Mouse (Mus musculus): ENCODE results near the gene Prmt9.

Prmt9 gene

DNA sequence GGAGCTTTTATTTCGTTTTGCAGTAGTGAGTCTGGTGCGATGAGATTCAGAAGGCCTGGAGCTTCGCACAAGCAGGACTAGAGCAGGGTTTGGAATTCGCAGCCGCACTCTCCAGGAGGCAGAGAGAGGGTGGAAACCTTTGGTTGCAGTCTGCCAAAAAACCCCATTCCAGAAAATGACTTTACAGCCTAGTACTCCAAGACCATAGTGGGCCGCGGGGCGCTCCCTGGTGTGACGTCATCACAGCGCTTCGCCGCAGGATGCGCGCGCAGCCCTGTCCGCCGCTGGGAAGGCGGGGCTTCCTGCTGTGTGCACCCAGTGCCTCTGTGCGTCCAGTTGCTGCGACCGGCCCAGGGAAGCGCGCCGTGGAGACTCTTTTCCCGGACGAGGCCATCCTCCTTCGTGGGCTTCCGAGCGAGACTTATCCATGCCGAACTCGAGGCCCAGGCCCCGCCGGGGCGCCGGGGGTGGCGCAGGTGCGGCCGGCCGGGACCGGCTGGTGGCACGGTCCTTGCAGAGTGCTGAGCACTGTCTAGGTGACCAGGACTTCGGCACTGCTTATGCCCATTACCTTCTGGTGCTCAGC is at the start of gene Prmt9:
Gene Prmt9, plus strand, starts transcription at position 277 of the 586 bp plus-strand sequence.
- peak; percentile 92 for DNase-seq (ENCODE audit: low read depth, low spot score)

DNA sequence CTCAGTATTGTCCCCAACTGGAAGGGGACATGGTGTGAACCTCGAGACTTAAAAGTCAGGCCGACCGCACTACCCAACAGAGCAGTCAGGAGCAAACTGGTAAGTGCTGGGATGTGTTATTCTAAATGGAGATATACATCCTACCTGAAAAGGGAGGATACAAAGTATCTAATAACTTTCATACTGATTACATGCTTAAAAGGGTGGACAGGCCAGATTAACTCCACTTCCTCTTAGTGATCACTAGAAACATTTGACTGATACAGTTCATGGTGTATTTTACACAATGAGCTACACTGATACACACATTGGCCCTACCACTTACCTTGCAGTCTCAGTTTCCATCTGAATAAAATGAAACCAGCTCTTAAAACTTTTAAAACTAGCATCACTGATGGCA is 48.9 kb upstream of the Prmt9 start:
- DNase-seq (ENCODE audit: low read depth, low spot score), result no peak

DNA sequence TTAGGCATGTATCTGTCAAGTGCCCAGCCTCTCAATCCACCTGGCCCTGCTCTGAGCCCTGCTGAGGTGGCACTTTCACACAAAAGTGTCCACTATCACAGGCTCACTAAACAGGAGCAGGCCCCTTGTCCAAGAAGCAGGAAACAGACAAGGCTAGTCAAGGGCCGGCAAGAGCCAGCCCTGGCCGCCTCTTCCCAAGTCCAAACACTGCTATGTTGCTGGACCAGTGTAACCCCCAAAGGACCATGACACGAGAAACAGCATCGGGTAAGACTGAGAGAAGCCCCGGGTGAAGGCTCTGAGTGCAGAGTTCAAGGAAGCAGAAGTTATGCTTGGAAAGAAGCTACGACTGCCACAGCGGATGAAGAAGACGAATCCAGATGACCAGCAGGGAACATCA is 48.1 kb upstream of the Prmt9 start:
- no peak for DNase-seq (ENCODE audit: low read depth, low spot score)

DNA sequence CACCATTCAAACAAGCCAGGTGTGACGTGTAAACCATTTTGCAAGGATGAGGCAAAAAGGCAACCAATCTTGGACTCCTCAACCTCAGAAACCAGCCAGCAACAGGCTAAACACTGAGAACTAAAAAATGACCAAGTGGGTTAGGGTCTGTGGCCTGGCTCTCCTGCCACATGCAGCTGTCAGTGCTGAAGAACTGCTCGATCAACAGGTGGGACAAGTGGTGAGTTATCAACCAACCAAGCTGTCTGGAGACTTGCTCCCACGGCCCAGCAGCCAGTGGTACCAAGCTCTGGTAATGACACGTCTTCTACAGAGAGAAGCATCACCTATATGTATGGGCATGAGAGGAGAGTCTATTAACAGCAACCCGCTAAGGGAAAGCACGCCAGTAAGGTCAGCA is 46.6 kb upstream of the Prmt9 start:
- DNase-seq (ENCODE audit: low read depth, low spot score), result no peak

DNA sequence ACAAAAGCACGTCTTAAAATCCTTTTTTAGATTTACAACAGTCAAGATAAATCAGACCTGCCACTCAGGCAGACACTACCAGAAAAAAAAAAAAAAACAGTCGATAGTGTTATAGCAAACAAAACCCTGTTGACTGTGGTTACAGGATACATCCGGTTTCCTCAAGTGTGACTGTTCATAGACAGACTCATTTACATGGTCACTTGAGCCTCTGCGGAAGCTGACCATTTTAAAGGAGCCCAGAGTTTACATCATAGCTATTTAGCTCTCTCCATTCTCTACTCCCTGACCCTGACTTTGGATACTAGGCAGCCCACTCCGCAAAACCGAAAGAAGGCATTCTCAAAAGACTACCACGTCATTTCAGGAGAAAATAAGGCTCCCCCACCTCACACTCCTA is 42.7 kb upstream of the Prmt9 start:
- DNase-seq (ENCODE audit: low read depth, low spot score), result no peak

DNA sequence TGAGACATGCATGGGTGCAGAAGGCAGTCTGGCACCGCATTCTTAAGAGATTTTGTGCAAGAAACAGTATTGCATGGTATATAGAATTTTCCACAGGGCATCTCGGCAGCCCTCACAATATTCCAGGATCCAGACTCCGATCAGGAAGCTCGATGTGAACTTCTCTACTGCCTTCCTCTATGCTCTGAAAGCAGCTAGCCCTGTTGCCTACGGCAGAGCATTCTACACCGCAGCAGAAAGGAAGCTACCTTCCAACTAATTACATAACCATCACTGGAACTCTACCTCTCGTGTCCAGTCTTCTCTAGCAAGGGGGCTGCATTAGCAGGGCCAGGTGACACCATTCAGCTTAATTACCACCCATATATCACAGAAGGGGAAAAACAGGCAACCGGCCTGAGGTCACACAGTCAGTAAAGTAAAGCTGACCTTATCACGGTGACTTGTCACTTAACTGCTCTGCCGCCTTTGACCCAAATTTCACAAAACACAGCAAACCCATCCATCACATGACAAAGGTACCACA is 41.6 kb upstream of the Prmt9 start:
- no peak for DNase-seq (ENCODE audit: low read depth, low spot score)

DNA sequence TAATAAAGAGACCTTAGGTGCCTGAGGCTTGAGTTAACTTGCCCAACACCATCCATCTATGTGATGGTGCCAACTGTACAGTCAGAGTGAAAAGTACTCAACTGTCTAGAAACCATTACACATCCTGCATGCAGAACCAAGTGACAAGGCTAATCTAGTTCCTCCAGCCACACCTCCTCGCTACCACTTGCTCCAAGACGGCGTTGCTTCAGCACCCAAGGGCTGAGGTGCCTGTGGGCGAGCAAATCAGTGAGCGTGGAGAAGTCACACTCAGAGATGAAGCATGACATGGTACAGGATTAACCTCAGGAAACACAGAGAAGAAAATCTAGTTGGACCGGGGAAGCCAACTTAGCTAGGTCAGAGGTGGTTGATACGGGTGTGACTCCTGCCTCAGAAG is 40.2 kb upstream of the Prmt9 start:
- DNase-seq (ENCODE audit: low read depth, low spot score), result no peak

DNA sequence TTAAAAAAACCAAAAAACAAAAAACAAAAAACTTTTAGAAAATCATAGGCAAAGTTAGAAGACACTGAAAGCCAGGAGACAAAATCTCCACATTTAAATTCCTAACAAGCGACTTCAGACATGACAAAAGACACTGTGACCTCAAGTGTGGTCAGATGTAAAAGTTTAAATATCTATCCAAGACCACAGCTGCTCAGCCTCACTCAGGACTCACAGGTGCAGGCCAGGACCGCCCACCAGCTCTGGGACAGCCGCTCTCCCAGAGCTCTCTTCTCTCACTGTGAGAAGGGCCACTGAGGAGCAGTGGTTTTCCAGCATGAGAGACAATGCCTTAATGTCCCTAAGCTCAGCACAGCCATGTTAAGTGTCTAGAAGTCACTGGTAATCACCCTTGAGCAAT is 38.8 kb upstream of the Prmt9 start:
- no peak for DNase-seq (ENCODE audit: low read depth, low spot score)

DNA sequence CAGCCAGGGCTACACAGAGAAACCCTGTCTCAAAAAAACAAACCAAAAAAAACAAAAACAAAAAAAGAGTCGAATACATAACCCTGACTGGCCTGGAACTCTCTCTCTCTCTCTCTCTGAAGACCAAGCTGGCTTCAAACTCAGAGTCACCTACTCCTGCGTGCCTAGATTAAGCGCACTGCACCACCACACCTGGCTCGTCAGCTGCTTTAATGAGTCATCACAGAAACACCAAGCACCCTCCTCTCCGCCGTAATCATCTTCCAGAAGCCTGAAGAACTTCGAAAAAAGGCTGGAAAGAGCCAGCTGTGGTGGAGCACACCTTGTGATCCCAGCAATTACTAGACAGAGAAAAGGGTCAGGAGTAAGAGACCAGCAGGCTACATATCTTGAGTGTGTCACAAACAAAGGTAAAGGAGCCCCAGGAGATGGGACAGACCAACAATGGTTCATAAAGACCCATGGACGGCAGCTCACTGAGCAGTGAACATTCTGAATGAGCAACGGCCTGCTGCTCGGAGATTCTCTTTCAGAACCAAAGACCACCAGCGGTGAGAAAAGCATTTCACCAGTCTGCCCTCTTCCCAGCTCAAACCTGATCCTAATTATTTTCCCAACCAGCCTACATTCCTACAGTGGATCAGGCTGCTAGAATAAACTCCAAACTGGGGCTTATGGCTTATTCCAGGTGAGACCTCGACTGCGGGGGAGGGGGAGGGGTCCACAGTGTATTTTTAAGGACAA is 37.3 kb upstream of the Prmt9 start:
- DNase-seq (ENCODE audit: low read depth, low spot score), result peak; percentile 48

DNA sequence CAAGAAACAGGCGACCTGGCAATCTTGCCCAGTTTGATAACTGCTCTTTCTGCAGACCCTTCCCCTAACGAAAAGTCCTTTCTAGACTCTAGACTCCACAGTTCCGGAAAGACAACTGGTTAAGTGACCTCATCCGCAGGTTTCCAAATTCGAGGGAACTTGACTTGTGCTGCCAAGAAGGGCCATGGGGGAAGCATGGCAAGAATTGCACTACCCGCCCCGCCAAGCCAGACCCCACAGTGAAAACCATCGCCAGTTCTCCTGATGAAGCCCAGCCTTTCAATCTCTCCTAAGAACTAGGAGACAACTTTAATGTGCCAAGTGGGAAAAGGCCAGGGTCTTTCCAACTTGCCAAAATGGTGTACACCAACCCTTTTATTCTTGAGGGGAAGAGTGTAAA is 34.0 kb upstream of the Prmt9 start:
- no peak for DNase-seq (ENCODE audit: low read depth, low spot score)

DNA sequence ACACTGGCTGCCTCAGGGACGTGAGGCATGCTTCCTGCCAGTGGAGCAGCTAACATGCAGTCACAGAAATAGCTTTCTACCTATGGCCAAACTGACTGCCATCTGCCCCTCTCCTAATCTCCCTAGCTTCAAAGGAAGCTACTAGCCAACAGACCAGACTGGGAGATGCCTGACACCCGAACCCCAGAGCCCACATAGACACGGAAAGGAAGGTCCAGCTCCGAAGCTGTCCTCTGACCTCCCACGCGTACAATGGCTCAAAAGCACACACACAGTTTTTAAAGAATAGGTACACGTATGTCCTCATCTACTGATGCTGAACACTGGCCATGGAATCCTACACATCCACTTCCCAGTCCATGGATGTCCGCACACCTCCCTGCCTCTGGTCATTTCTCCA is 33.4 kb upstream of the Prmt9 start:
- no peak for DNase-seq (ENCODE audit: low read depth, low spot score)

DNA sequence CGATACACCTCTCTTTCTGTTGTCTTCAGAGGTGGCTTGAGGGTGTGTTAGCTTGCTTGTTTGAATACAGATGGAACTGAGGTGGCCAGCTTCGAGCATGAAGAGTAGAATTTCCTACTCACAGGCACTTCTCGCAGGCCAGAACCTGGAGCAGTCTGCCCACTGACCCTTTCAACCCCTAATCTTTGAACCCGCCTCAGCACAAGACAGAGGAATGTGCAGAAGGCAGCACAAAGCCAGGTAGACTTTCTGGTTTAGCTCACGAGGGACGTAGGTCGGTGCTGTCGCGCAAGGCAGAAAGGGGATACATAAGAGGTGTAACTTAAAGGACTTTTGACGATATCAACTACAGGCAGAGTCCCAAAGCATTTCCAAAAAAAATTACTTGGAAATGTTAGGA is 32.4 kb upstream of the Prmt9 start:
- peak; percentile 29 for DNase-seq (ENCODE audit: low read depth, low spot score)

DNA sequence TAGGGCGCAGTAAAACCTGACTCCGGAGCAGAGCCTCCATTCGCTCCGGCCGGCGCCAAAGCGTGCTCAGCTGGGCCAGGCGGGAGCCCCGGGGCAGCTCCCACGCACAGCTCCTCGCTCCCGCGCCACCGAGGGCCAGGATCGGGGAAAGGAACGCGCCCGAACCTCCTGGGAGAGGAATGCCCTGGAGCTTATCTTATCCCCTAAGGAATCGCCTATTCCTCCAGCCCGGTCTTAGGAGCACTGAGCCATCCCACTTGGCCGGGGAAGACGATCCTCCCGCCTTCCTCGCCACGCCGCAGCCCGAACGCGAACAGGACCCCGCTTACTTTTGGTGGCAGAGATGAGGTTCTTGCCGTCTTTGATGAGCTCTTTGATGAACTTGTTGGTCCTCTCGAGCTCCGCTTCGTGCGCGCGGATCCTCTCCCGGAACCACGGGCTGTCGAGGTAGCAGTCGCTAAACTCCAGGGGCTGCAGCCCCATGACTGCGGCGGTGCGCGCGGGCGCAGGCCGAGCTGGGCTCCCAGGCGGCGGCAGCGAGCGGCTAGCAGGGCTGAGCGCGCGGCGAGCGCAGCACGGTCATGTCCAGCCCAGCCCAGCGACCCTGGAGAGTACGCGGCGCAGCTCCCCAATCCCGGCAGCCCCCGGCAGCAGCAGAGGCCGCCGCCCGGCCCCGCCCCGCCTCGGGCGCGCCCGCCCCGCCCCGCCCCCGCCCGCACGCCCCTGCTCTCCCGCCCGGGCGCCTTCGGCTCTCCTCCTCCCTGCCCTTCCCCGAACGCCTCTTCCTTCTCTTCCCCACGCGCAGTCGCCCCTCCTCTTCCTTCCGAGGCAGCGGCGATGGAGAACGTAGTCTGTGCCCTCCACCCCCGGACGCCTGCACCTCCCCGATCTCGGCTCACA is 31.6 kb upstream of the Prmt9 start, which contains the start of gene Arhgap10:
Gene Arhgap10, minus strand, starts transcription at position 653 of the 900 bp plus-strand sequence.
- DNase-seq (ENCODE audit: low read depth, low spot score), result peak; percentile 80

DNA sequence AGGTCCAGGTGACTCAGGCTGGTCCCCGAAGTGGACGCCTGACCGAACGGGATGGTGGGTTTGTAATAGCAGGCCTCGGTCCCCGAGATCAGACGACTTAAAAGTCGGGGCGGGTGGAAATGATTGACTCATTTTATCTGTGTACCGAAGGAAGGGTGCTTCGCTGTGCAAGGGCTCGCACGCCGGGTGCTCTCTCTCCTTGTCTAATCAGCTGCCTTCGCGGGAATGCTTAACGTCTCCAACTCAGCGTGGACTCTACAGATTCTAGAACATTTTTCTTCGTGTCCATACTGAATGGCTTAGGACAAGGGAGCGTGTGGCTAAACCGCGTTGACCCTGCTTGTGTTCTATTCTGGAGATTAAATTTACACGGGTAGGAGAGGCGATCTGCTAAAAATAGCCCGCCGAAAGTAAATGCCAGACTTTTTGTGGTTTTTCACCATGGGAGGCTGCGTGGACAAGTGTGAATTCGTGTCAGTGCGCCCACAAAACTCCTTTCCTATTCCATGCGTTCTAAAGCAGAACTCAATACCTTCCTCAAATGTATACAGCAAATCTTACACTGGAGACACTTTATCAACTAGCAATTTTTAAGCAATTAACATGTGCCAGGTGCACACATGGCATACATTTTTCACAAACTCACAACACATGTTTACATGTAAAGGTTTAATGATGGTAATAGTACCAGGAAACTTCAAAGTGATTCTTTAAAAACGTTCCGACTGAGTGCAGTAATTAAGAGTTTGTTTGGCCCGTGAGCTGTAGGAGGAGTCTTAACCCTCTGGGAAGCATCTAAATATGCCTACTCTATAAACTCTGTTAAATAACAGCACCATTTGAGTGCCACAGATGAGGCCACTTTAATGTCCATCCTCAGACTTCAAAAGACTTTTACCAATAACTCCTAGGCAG is 30.7 kb upstream of the Prmt9 start:
- peak; percentile 68 for DNase-seq (ENCODE audit: low read depth, low spot score)

DNA sequence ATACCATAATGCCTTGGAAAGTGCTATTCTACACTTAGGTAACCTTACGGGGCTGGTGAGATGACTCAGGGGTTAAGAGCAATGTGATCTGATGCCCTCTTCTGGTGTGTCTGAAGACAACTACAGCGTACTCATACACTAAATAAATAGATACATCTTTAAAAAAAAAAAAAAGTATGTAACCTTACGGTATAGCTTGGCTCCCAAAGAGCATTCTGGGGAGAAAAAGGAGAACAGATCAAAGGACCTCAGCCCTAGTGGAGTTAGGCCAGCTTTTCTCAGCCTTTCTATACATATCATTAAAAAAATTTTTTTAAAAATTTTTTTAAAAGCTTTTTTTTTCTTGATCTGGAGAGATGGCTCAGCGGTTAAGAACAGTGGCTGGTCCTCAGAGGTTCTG is 28.6 kb upstream of the Prmt9 start:
- no peak for DNase-seq (ENCODE audit: low read depth, low spot score)

DNA sequence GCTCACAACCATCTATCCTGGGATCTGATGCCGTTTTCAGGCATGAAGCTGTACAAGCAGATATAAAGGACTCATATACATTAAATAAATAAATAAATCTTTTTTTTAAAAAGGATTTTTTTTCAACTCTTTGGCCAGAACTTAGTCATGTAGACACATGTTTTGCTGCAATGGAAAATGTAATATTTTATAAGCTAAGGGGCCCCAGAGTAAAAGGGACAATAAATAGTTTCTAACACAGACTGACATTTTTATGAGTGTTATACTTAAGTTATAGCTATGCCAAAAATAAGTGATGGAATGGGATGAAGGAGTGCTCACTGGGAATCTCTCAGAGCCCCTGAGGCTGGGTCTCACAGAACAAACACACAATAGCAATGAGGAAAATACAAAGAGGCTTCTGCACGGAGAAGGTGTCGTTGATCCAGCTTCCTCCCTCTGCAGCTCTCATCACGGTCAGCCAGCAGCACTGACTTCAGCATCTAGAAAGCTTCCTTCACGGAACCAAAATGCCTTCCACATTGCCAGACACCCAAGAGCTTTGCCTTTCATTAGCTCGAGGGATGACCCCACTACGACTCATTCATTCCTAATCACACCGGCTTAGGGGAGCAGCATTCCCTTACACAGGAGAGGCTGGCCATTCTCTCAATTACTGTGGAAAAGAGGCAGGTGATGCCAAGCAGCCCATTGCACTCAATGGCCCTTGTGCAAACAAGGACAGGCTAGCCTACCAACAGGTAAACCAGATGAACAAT is 28.0 kb upstream of the Prmt9 start:
- DNase-seq (ENCODE audit: low read depth, low spot score), result no peak

DNA sequence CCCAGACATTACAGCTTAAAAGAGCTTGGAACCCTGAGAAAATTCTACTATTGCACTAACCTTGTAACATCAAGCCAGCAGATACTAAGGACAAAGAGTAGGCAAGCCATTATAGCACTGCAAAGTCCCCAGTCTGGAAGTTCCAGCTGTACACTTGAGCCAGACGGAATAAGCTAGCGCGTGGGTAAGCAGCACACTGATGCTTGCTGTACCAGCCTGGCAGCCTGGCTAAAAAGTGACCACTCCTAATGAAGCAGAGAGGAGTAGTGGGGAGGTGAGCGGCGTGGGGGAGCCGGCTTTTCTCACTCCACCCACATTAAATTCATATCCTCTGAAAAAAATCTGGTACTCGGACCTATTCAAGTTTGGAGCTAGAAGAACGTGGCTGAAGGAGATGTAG is 26.2 kb upstream of the Prmt9 start:
- no peak for DNase-seq (ENCODE audit: low read depth, low spot score)

DNA sequence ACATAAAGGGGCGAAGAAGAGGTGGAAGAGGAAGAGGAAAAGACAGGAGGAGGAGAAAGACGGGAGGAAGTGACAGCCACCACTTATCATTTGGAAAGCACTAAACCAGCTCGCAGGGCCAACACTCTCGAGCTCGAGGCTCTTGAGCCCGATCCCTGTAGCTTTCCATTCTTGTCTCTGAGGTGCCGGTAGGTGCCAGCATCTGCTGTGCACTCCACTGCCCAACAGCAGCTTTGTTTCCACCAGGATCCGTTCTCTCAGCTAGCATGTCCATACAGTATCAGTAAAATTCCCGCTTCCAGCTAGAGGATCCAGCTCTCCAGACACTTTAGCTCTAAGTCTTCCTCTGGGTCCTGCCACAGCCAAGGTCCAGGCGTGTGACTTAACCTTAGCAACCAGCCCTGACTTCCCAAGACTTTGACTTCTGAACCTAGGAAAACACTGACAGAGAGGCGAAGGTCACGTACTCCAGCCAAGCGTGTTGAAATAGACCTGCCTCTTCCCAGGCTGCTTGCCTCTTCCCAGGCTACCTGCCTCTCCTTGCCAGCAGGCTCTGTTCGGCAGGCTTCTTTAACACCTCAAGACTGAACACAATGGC is 25.1 kb upstream of the Prmt9 start:
- DNase-seq (ENCODE audit: low read depth, low spot score), result no peak

DNA sequence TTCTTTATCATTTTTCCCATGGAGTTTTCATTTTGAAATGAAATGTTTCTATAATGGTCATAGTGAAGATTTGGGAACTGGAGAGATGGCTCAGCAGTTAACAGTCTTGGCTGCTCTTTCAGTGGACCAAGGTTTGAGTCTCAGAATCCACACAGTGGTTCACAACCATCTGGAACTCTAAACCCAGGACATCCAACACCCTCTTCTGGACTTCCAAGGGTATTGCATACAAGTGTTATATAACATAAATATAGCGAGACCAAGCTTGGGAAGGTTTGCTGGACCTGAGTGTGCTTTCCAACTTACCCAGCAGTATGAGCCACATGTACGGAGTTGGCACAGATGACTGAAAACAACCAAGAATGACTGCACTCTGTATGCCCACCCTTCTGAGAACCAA is 24.3 kb upstream of the Prmt9 start:
- no peak for DNase-seq (ENCODE audit: low read depth, low spot score)

DNA sequence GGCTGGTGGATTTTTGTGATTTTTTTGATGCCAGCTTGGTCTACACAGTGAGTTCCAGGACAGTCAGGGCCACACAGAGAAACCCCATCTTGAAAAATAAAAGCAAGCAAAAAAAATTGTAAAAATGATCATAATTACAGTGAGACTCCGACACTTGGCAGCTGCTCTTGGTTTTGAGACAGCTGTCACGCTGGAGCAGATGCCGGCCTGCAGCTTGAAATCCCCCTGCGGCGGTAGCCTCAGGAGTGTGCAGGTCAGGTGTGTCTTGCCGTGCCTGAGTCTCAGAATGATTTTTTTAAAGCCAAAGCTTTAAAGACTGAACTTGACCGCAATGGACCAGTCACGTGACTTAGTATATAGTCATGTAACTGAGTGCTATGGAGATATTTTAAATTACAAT is 23.1 kb upstream of the Prmt9 start:
- no peak for DNase-seq (ENCODE audit: low read depth, low spot score)

All from forelimb bud, embryonic 11.5 days (tissue).